ENCODE assay signal across 16 mouse cellular contexts in the genomic region with DNA sequence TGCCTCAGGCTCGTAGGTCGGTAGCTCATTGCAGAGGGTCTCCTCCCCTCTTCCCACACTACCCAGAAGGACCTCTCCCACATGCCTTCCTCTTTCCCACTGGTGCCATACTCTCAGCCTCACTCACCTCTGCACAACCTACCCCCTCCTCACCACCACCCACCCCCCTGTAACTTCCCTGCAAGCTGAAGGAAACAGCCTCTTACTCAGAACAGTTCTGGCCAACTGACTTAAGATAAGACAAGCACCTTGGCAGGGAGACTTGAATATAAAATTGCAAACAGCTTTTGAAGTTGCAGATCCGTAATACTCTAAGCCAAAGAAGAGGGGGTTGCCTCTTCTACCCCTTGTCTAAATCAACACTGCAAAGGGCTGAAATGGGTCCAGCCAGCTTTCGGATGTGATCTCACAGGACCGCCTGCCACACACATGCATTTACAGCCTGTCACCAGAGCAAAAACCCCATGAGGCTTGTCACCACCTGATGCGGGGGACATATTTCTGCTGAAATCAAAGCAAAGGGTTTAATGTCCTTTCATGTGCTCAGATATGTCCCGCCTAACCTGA.
DNase-seq lines count a peak whose midpoint lies in the region; ATAC-seq and TF ChIP-seq lines count a peak whose summit lies in the region.
"Had no signal": no experiment of that assay in that cellular context is flagged by ENCODE, and none has a peak within 500 bp of the region (broad histone marks: within the 10 kb centered on the region; RNA-seq: fewer than 3 reads in every experiment).

No protein-coding gene starts in this region.

- WGBS in heart, embryonic 14.5 days = 63% methylated on average over 7 of the region's 7 CpGs
- WGBS in lung, embryonic 14.5 days = 52% methylated on average over 7 of the region's 7 CpGs
- WGBS in limb, embryonic 10.5 days = 71% methylated on average over 7 of the region's 7 CpGs

- no peak for DNase-seq in heart, adult 8-10 months (ENCODE audit: low spot score)
- DNase-seq in lung, embryonic 14.5 days = peak; percentile 17
- DNase-seq in lung, adult 18-20 months = no peak
- peak; percentile 41 for DNase-seq in limb, embryonic 10.5 days (ENCODE audit: low spot score)
- DNase-seq in thymus, postnatal 25 days = no peak
- DNase-seq: adrenal gland, adult 2 months; cerebellum, adult 8-10 months; heart, postnatal 10 days; kidney, postnatal 10 days; thymus, postnatal 36 days had no signal

- no peak overlapping the region for H3K9ac ChIP-seq in heart, embryonic 14.5 days (ENCODE audit: low read length)
- H3K9ac ChIP-seq in lung, embryonic 14.5 days = no peak overlapping the region
- H3K9ac ChIP-seq: hindbrain, embryonic 14.5 days; midbrain, embryonic 15.5 days; neural tube, embryonic 15.5 days had no signal

- H3K4me2 ChIP-seq in heart, embryonic 14.5 days (ENCODE audit: low read length) = no peak overlapping the region
- no peak overlapping the region for H3K4me2 ChIP-seq in lung, embryonic 14.5 days
- H3K4me2 ChIP-seq: hindbrain, embryonic 14.5 days; midbrain, embryonic 15.5 days; neural tube, embryonic 15.5 days had no signal

- no peaks in the 10 kb centered on the region for H3K9me3 ChIP-seq in heart, embryonic 14.5 days (ENCODE audit: control insufficient read depth, low read length)
- no peaks in the 10 kb centered on the region for H3K9me3 ChIP-seq in lung, embryonic 14.5 days (ENCODE audit: low read depth, low read length)
- H3K9me3 ChIP-seq in limb, embryonic 10.5 days (replicated peaks) = no peaks in the 10 kb centered on the region
- H3K9me3 ChIP-seq: megakaryocyte, embryonic 14.5 days; midbrain, embryonic 15.5 days; neural tube, embryonic 15.5 days had no signal

- no peak overlapping the region for H3K4me3 ChIP-seq in heart, embryonic 14.5 days (ENCODE audit: control insufficient read depth in 1 of 2, insufficient read depth in 1 of 2, low read depth in 1 of 2, low read length in 2 of 2)
- no peak overlapping the region for H3K4me3 ChIP-seq in lung, embryonic 14.5 days (ENCODE audit: low read depth, low read length)
- no peak overlapping the region for H3K4me3 ChIP-seq in limb, embryonic 10.5 days
- H3K4me3 ChIP-seq: megakaryocyte, embryonic 14.5 days; midbrain, embryonic 15.5 days; neural tube, embryonic 15.5 days had no signal

- H3K36me3 ChIP-seq in heart, embryonic 14.5 days (ENCODE audit: control insufficient read depth, insufficient read depth, low read length) = no peaks in the 10 kb centered on the region
- no peaks in the 10 kb centered on the region for H3K36me3 ChIP-seq in lung, embryonic 14.5 days (ENCODE audit: insufficient read depth)
- no peaks in the 10 kb centered on the region for H3K36me3 ChIP-seq in limb, embryonic 10.5 days
- H3K36me3 ChIP-seq: midbrain, embryonic 15.5 days; neural tube, embryonic 15.5 days had no signal

- H3K27ac ChIP-seq in heart, embryonic 14.5 days (replicated peaks in 1 of 2; ENCODE audit: control insufficient read depth in 1 of 2, insufficient read depth in 1 of 2, low read depth in 2 of 2, low read length in 2 of 2) = 0 out of 4 replicates have a peak overlapping the region, but pooled peaks of 1 of the 2 experiments have one; percentile 14
- H3K27ac ChIP-seq in lung, embryonic 14.5 days (ENCODE audit: low read depth) = no peak overlapping the region
- H3K27ac ChIP-seq in limb, embryonic 10.5 days = peak overlapping the region; percentile 64; the same call in 1 of the 2 replicates
- H3K27ac ChIP-seq: hindbrain, embryonic 14.5 days; midbrain, embryonic 15.5 days; neural tube, embryonic 15.5 days had no signal

- 0 out of 2 replicates have a peak, but pooled peaks have one; percentile 50 for ATAC-seq in heart, embryonic 14.5 days (ENCODE audit: insufficient number of reproducible peaks, insufficient read depth, low FRiP score, low read depth)
- peak; percentile 52 for ATAC-seq in lung, embryonic 14.5 days (ENCODE audit: insufficient read depth)
- ATAC-seq in granulocyte monocyte progenitor cell, adult 5-6 weeks (replicated peaks; ENCODE audit: poor library complexity, severe bottlenecking) = 0 out of 2 replicates have a peak, but pooled peaks have one; percentile 12
- ATAC-seq: midbrain, embryonic 15.5 days had no signal

- peaks cover 5 to 8% of the 10 kb centered on the region in 2 experiments; a peak in 3 of 4 replicates for H3K4me1 ChIP-seq in heart, embryonic 14.5 days (ENCODE audit: control insufficient read depth in 2 of 2, insufficient read depth in 2 of 2, low read length in 2 of 2)
- no peaks in the 10 kb centered on the region for H3K4me1 ChIP-seq in lung, embryonic 14.5 days (ENCODE audit: insufficient read depth)
- peaks cover 10% of the 10 kb centered on the region for H3K4me1 ChIP-seq in limb, embryonic 10.5 days
- H3K4me1 ChIP-seq: megakaryocyte, embryonic 14.5 days; midbrain, embryonic 15.5 days; neural tube, embryonic 15.5 days had no signal

- no peaks in the 10 kb centered on the region for H3K27me3 ChIP-seq in heart, embryonic 14.5 days (ENCODE audit: control insufficient read depth, insufficient read depth, low read length)
- H3K27me3 ChIP-seq in lung, embryonic 14.5 days (ENCODE audit: insufficient read depth, low read length) = no peaks in the 10 kb centered on the region
- H3K27me3 ChIP-seq in limb, embryonic 10.5 days (ENCODE audit: low read depth, poor library complexity, severe bottlenecking) = no peaks in the 10 kb centered on the region
- H3K27me3 ChIP-seq: megakaryocyte, embryonic 14.5 days; midbrain, embryonic 15.5 days; neural tube, embryonic 15.5 days had no signal

- TF ChIP-seq CTCF in lung, embryonic 14.5 days (IDR thresholded peaks at IDR 0.05; ENCODE audit: low read depth) = no peak

Comparison
In these comparisons a context has a peak if more than half of its experiments do, and no peak if none do; other contexts are left out.
1. DNase-seq: peak in lung, embryonic 14.5 days (single experiment) and limb, embryonic 10.5 days (single experiment); none in heart, adult 8-10 months (single experiment), lung, adult 18-20 months (0 of 2) and thymus, postnatal 25 days (single experiment).
2. Peak in every context shown above with its lines, with median percentiles within 50 percentile points of each other: ATAC-seq.